ENCODE assay signal across 14 mouse cellular contexts in the genomic region with DNA sequence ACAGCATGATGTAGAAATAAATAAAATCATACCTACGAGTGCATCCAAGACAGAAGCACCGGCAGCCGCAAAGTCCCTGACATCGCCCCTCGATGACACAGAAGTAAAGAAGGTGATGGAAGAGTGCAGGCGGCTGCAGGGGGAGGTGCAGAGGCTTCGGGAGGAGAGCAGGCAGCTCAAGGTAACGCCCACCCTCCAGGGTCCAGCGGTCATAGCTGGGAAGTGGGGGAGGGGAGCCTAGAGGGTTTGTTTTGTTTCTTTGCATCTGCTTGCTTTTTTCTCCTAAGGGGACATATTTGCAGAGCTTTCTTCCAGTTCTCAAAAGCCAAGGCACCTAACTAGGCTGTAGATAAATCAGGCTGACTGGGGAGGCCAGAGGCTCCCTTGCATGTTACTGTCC. TPM values are rescaled to one million over a fixed set of nuclear protein-coding genes. Genes with fewer than 3 reads are reported as not detected.
A peak's percentile ranks its signal among the peaks of the same experiment; 100 is the strongest.
DNase-seq lines count a peak whose midpoint lies in the region; ATAC-seq lines count a peak whose summit lies in the region.
"Had no signal": no experiment of that assay in that cellular context is flagged by ENCODE, and none has a peak within 500 bp of the region (broad histone marks: within the 10 kb centered on the region; RNA-seq: fewer than 3 reads in every experiment).

No protein-coding gene starts in this region.

- no peak overlapping the region for H3K4me3 ChIP-seq in hindbrain, embryonic 10.5 days
- H3K4me3 ChIP-seq in hindbrain, embryonic 16.5 days (ENCODE audit: low read length) = no peak overlapping the region
- no peak overlapping the region for H3K4me3 ChIP-seq in forebrain, embryonic 14.5 days (ENCODE audit: low read depth, low read length)
- no peak overlapping the region for H3K4me3 ChIP-seq in midbrain, embryonic 14.5 days (replicated peaks; ENCODE audit: low read depth, low read length)
- H3K4me3 ChIP-seq: intestine, embryonic 15.5 days had no signal

- no peaks in the 10 kb centered on the region for H3K27me3 ChIP-seq in hindbrain, embryonic 10.5 days (ENCODE audit: insufficient read depth, poor library complexity, severe bottlenecking)
- no peaks in the 10 kb centered on the region for H3K27me3 ChIP-seq in hindbrain, embryonic 16.5 days (replicated peaks; ENCODE audit: control insufficient read depth, insufficient read depth, low read length)
- H3K27me3 ChIP-seq in forebrain, embryonic 14.5 days (replicated peaks; ENCODE audit: control insufficient read depth, insufficient read depth, low read length) = no peaks in the 10 kb centered on the region
- H3K27me3 ChIP-seq in midbrain, embryonic 14.5 days (ENCODE audit: control insufficient read depth, insufficient read depth, low read length) = no peaks in the 10 kb centered on the region
- H3K27me3 ChIP-seq: intestine, embryonic 15.5 days had no signal

- peaks cover 77% of the 10 kb centered on the region for H3K4me1 ChIP-seq in hindbrain, embryonic 10.5 days (replicated peaks)
- peaks cover 14% of the 10 kb centered on the region for H3K4me1 ChIP-seq in hindbrain, embryonic 16.5 days (ENCODE audit: control insufficient read depth, insufficient read depth, low read depth, low read length)
- H3K4me1 ChIP-seq in forebrain, embryonic 14.5 days (ENCODE audit: control insufficient read depth, insufficient read depth, low read length) = peaks cover 16% of the 10 kb centered on the region
- peaks cover 49% of the 10 kb centered on the region for H3K4me1 ChIP-seq in midbrain, embryonic 14.5 days (ENCODE audit: control insufficient read depth, insufficient read depth, low read length)
- H3K4me1 ChIP-seq: intestine, embryonic 15.5 days had no signal

- no peaks in the 10 kb centered on the region for H3K9me3 ChIP-seq in hindbrain, embryonic 10.5 days
- no peaks in the 10 kb centered on the region for H3K9me3 ChIP-seq in hindbrain, embryonic 16.5 days (ENCODE audit: control insufficient read depth, low read length)
- H3K9me3 ChIP-seq in forebrain, embryonic 14.5 days (replicated peaks; ENCODE audit: control insufficient read depth, low read length) = no peaks in the 10 kb centered on the region
- H3K9me3 ChIP-seq in midbrain, embryonic 14.5 days (ENCODE audit: control insufficient read depth, low read length) = no peaks in the 10 kb centered on the region
- H3K9me3 ChIP-seq: intestine, embryonic 15.5 days had no signal

- H3K9ac ChIP-seq in hindbrain, embryonic 16.5 days (ENCODE audit: low read depth, low read length) = no peak overlapping the region
- no peak overlapping the region for H3K9ac ChIP-seq in forebrain, embryonic 14.5 days (ENCODE audit: low read length)
- peak overlapping the region; percentile 34; the same call in 1 of the 2 replicates for H3K9ac ChIP-seq in midbrain, embryonic 14.5 days (replicated peaks; ENCODE audit: low read length)
- H3K9ac ChIP-seq: intestine, embryonic 15.5 days had no signal

- H3K4me2 ChIP-seq in hindbrain, embryonic 16.5 days (ENCODE audit: low read length) = no peak overlapping the region
- no peak overlapping the region for H3K4me2 ChIP-seq in forebrain, embryonic 14.5 days (ENCODE audit: low read length)
- peak overlapping the region; percentile 17; the same call in 1 of the 2 replicates for H3K4me2 ChIP-seq in midbrain, embryonic 14.5 days (ENCODE audit: low read length)
- H3K4me2 ChIP-seq: intestine, embryonic 15.5 days had no signal

- WGBS in hindbrain, embryonic 10.5 days = 7% methylated on average over 9 of the region's 9 CpGs
- WGBS in hindbrain, embryonic 16.5 days = 12% methylated on average over 9 of the region's 9 CpGs
- 12% methylated on average over 9 of the region's 9 CpGs for WGBS in forebrain, embryonic 14.5 days
- WGBS in midbrain, embryonic 14.5 days = 5% methylated on average over 9 of the region's 9 CpGs

- no peak for ATAC-seq in hindbrain, embryonic 16.5 days
- no peak for ATAC-seq in forebrain, embryonic 14.5 days
- no peak for ATAC-seq in midbrain, embryonic 14.5 days (ENCODE audit: low FRiP score, low TSS enrichment)
- ATAC-seq: intestine, embryonic 15.5 days had no signal

- DNase-seq in hindbrain, embryonic 10.5 days (ENCODE audit: low spot score) = peak; percentile 52
- DNase-seq in R1 (ENCODE audit: low read depth, low spot score) (peak; percentile 30), liver (no peak)
- DNase-seq in forebrain, embryonic 14.5 days (ENCODE audit: low spot score) = no peak
- DNase-seq in midbrain, embryonic 14.5 days = peak; percentile 58
- no peak for DNase-seq in left cerebral cortex, adult 9 months (ENCODE audit: low spot score in 2 of 2)
- no peak for DNase-seq in heart, adult 18-20 months
- DNase-seq: B cell, adult 2 months; cerebellum, adult 9-11 months; lung, adult 2 months had no signal

- peak overlapping the region; percentile 78 for H3K27ac ChIP-seq in hindbrain, embryonic 10.5 days
- no peak overlapping the region for H3K27ac ChIP-seq in hindbrain, embryonic 16.5 days (ENCODE audit: low read depth, low read length)
- 0 out of 2 replicates have a peak overlapping the region, but pooled peaks have one; percentile 44 for H3K27ac ChIP-seq in forebrain, embryonic 14.5 days (ENCODE audit: low read depth, low read length)
- H3K27ac ChIP-seq in midbrain, embryonic 14.5 days (replicated peaks; ENCODE audit: low read depth, low read length) = peak overlapping the region; percentile 82
- H3K27ac ChIP-seq: intestine, embryonic 15.5 days had no signal

- peaks cover 55% of the 10 kb centered on the region for H3K36me3 ChIP-seq in hindbrain, embryonic 10.5 days
- H3K36me3 ChIP-seq in hindbrain, embryonic 16.5 days (ENCODE audit: control insufficient read depth, insufficient read depth, low read length) = peaks cover 6% of the 10 kb centered on the region; the same call in 1 of the 2 replicates
- H3K36me3 ChIP-seq in forebrain, embryonic 14.5 days (ENCODE audit: control insufficient read depth, insufficient read depth, low read length) = peaks cover 28% of the 10 kb centered on the region
- H3K36me3 ChIP-seq in midbrain, embryonic 14.5 days (ENCODE audit: control insufficient read depth, insufficient read depth, low read length) = peaks cover 10% of the 10 kb centered on the region; the same call in 1 of the 2 replicates

RNA-seq across cellular contexts. Expression of a gene that starts 38.8 kb away (rescaled TPM):
- polyA plus RNA-seq in hindbrain, embryonic 10.5 days (2016; fragmentation: Nextera tagmentation; extraction: Ambion mirVana) = 11.7 and 14.9 TPM in 2 replicates
- 16.3 and 22.1 TPM in 2 replicates for polyA plus RNA-seq in hindbrain, embryonic 16.5 days (2015; fragmentation: Nextera tagmentation; extraction: Ambion mirVana)
- polyA plus RNA-seq in forebrain, embryonic 14.5 days (2014; fragmentation: Nextera tagmentation; extraction: Ambion mirVana) = 13.9 and 18.5 TPM in 2 replicates
- 14.8 and 24.3 TPM in 2 replicates for polyA plus RNA-seq in midbrain, embryonic 14.5 days (2014; fragmentation: Nextera tagmentation; extraction: Ambion mirVana)
- 100 to 1,000 TPM; 111 to 126 TPM for total RNA-seq in heart, adult 18-20 months (2021)

RNA-seq across cellular contexts. Expression of a gene that starts 56.9 kb away (rescaled TPM):
- not detected in 2 replicates for polyA plus RNA-seq in hindbrain, embryonic 10.5 days (2016; fragmentation: Nextera tagmentation; extraction: Ambion mirVana)
- not detected in 2 replicates for polyA plus RNA-seq in hindbrain, embryonic 16.5 days (2015; fragmentation: Nextera tagmentation; extraction: Ambion mirVana)
- not detected in 2 replicates for polyA plus RNA-seq in forebrain, embryonic 14.5 days (2014; fragmentation: Nextera tagmentation; extraction: Ambion mirVana)
- polyA plus RNA-seq in midbrain, embryonic 14.5 days (2014; fragmentation: Nextera tagmentation; extraction: Ambion mirVana) = not detected in 2 replicates
- total RNA-seq in heart, adult 18-20 months (2021) = not detected
- total RNA-seq: heart, adult 8-10 months; left cerebral cortex, postnatal 25 days had no signal
- polyA plus RNA-seq: intestine, embryonic 15.5 days; lung, adult 2 months had no signal

Comparison
In these comparisons a context has a peak if more than half of its experiments do, and no peak if none do; other contexts are left out.
1. DNase-seq: peak in hindbrain, embryonic 10.5 days (single experiment), R1 (single experiment) and midbrain, embryonic 14.5 days (single experiment); none in forebrain, embryonic 14.5 days (single experiment), liver (single experiment), left cerebral cortex, adult 9 months (0 of 2) and heart, adult 18-20 months (0 of 2).